Mouse (Mus musculus) CH12.LX (cell line): Measurements from ENCODE around the gene Zscan10. TPM values are rescaled to one million over a fixed set of nuclear protein-coding genes. Genes with fewer than 3 reads are reported as not detected.
A peak's percentile ranks its signal among the peaks of the same experiment; 100 is the strongest.

Experiments
- DNase-seq: peaks from one replicate; pipeline ENCODE4 v3.0.0-alpha.2; 2013; ENCODE audit errors: extremely low read depth
- H3K27ac ChIP-seq: 2 replicates; pipeline ENCODE4 v1.5.1; 2012; ENCODE audit warnings: low read depth, mild to moderate bottlenecking, control low read depth, moderate library complexity; ENCODE audit not compliant: insufficient read depth
- H3K27me3 ChIP-seq: replicated peaks from 2 replicates; pipeline ENCODE3; 2012; ENCODE audit warnings: inconsistent platforms
- H3K36me3 ChIP-seq, 2 experiments: replicated peaks in 1 of 2; 2 replicates each; pipeline versions ENCODE3 to v1.6.1; 2012; ENCODE audit warnings: inconsistent platforms in 1 of 2, low read length in 1 of 2, mild to moderate bottlenecking in 1 of 2, mixed read lengths in 1 of 2, moderate library complexity in 1 of 2; ENCODE audit not compliant: control insufficient read depth in 1 of 2, insufficient read depth in 1 of 2
- H3K4me1 ChIP-seq, 2 experiments: 2 replicates each; pipeline ENCODE4 v1.6.1; 2012; ENCODE audit warnings: inconsistent platforms in 1 of 2, moderate library complexity in 1 of 2; ENCODE audit not compliant: insufficient read depth in 2 of 2, control insufficient read depth in 1 of 2
- H3K4me2 ChIP-seq: 2 replicates; pipeline ENCODE4 v1.6.1; 2012; ENCODE audit warnings: low read depth, mild to moderate bottlenecking, control low read depth; ENCODE audit not compliant: poor library complexity, insufficient read depth, severe bottlenecking
- H3K4me3 ChIP-seq, 3 experiments: fragments of 150-350 bp in 1 of 3; sonication (generic) in 1 of 3; replicated peaks in 1 of 3; 2 replicates each; pipeline versions ENCODE3 to v1.5.1; 2011 to 2012; ENCODE audit warnings: low read depth in 2 of 3, low read length in 2 of 3, mild to moderate bottlenecking in 2 of 3, moderate library complexity in 2 of 3, control low read depth in 1 of 3, improper control_type of control experiment in 1 of 3, inconsistent platforms in 1 of 3, mixed read lengths in 1 of 3; ENCODE audit not compliant: poor library complexity in 1 of 3
- H3K79me2 ChIP-seq: replicated peaks from 2 replicates; pipeline ENCODE4 v1.6.1; 2012; ENCODE audit warnings: mild to moderate bottlenecking, moderate library complexity; ENCODE audit not compliant: control insufficient read depth, poor library complexity, insufficient read depth, severe bottlenecking; ENCODE audit errors: extremely low read depth
- H3K9ac ChIP-seq: 2 replicates; pipeline ENCODE4 v1.6.1; 2012; ENCODE audit warnings: low read depth, mild to moderate bottlenecking, control low read depth, moderate library complexity; ENCODE audit not compliant: insufficient read depth
- H3K9me3 ChIP-seq: replicated peaks from 2 replicates; pipeline ENCODE3; 2012; ENCODE audit warnings: low read length, inconsistent platforms, mixed read lengths
- CHD1 ChIP-seq: IDR thresholded peaks from 2 replicates; pipeline ENCODE4 v1.6.1; 2012; ENCODE audit warnings: low read depth, low read length, improper control_type of control experiment, inconsistent platforms
- E2F4 ChIP-seq: IDR thresholded peaks from 2 replicates; pipeline ENCODE4 v1.6.1; 2011; ENCODE audit warnings: low read depth, low read length, improper control_type of control experiment; ENCODE audit not compliant: insufficient replicate concordance
- ELF1 ChIP-seq: IDR thresholded peaks from 2 replicates; pipeline ENCODE4 v1.6.1; 2014; ENCODE audit warnings: low read depth, mild to moderate bottlenecking, inconsistent platforms, low read length, improper control_type of control experiment
- EP300 ChIP-seq: IDR thresholded peaks from 2 replicates; pipeline ENCODE4 v1.6.1; 2011; ENCODE audit warnings: low read length, improper control_type of control experiment
- GABPA ChIP-seq: IDR thresholded peaks from 2 replicates; pipeline ENCODE4 v1.6.1; 2012; ENCODE audit warnings: low read depth, low read length, improper control_type of control experiment, inconsistent platforms; ENCODE audit not compliant: insufficient replicate concordance
- HCFC1 ChIP-seq: IDR thresholded peaks from 2 replicates; pipeline ENCODE4 v1.6.1; 2012; ENCODE audit warnings: low read depth, mild to moderate bottlenecking, inconsistent platforms, low read length, improper control_type of control experiment
- JUND ChIP-seq: conservative IDR thresholded peaks from 2 replicates; pipeline ENCODE4 v1.6.1; 2011; ENCODE audit warnings: low read depth, low read length, improper control_type of control experiment
- KAT2A ChIP-seq: IDR thresholded peaks from 2 replicates; pipeline ENCODE4 v1.6.1; 2012; ENCODE audit warnings: low read length, improper control_type of control experiment, inconsistent platforms; ENCODE audit not compliant: insufficient replicate concordance
- MAFK ChIP-seq: IDR thresholded peaks from 2 replicates; pipeline ENCODE4 v1.6.1; 2011; ENCODE audit warnings: low read length, improper control_type of control experiment; ENCODE audit not compliant: insufficient replicate concordance
- MAX ChIP-seq: IDR thresholded peaks from 2 replicates; pipeline ENCODE4 v1.6.1; 2011; ENCODE audit warnings: low read length, improper control_type of control experiment
- MAZ ChIP-seq: IDR thresholded peaks from 2 replicates; pipeline ENCODE4 v1.6.1; 2012; ENCODE audit warnings: low read depth, mild to moderate bottlenecking, inconsistent platforms, low read length, improper control_type of control experiment, moderate library complexity
- MEF2A ChIP-seq: IDR thresholded peaks from 2 replicates; pipeline ENCODE4 v1.6.1; 2014; ENCODE audit warnings: low read depth, mild to moderate bottlenecking, inconsistent platforms, low read length, improper control_type of control experiment, borderline replicate concordance
- MXI1 ChIP-seq: IDR thresholded peaks from 2 replicates; pipeline ENCODE4 v1.6.1; 2011; ENCODE audit warnings: mild to moderate bottlenecking, low read depth, low read length, improper control_type of control experiment
- NRF1 ChIP-seq: IDR thresholded peaks from 2 replicates; pipeline ENCODE4 v1.6.1; 2014; ENCODE audit warnings: low read depth, mild to moderate bottlenecking, inconsistent platforms, low read length, improper control_type of control experiment, moderate library complexity
- PAX5 ChIP-seq: IDR thresholded peaks from 2 replicates; pipeline ENCODE4 v1.6.1; 2012; ENCODE audit warnings: low read length, inconsistent platforms, mixed read lengths
- POLR2AphosphoS2 ChIP-seq: IDR thresholded peaks from 2 replicates; pipeline ENCODE4 v1.6.1; 2011; ENCODE audit warnings: low read depth, low read length, improper control_type of control experiment
- SIN3A ChIP-seq: IDR thresholded peaks from 2 replicates; pipeline ENCODE4 v1.6.1; 2012; ENCODE audit warnings: low read length, improper control_type of control experiment, inconsistent platforms
- SMC3 ChIP-seq: IDR thresholded peaks from 2 replicates; pipeline ENCODE4 v1.6.1; 2011; ENCODE audit warnings: low read depth, low read length, improper control_type of control experiment
- TCF12 ChIP-seq: IDR thresholded peaks from 2 replicates; pipeline ENCODE4 v1.6.1; 2014; ENCODE audit warnings: low read depth, mild to moderate bottlenecking, inconsistent platforms, low read length, improper control_type of control experiment
- UBTF ChIP-seq: IDR thresholded peaks from 2 replicates; pipeline ENCODE4 v1.6.1; 2012; ENCODE audit warnings: low read depth, mild to moderate bottlenecking, inconsistent platforms, low read length, improper control_type of control experiment, moderate library complexity
- dilution Hi-C: fragments of 300-500 bp; cut with MboI; formaldehyde crosslinking; loops from 2 replicates; pipeline ENCODE4 v1.14.3; 2020; ENCODE audit warnings: low sequenced_read_pairs; ENCODE audit not compliant: extremely low pct_unique_long_range_greater_than_20kb, extremely low pct_ligation_motif_present
- in situ Hi-C: fragments of 300-500 bp; cut with MboI; formaldehyde crosslinking; loops from 3 replicates; pipeline ENCODE4 v1.14.3; 2019; ENCODE audit warnings: low sequenced_read_pairs, low pct_ligation_motif_present, low pct_unique_long_range_greater_than_20kb, mixed read lengths
- polyA plus RNA-seq: library from polyadenylated mRNA; unstranded; fragments of >175 nt; gene quantifications from 2 replicates; pipeline ENCODE4 v1.2.1, GENCODE M21; 2012; ENCODE audit warnings: low read depth; ENCODE audit not compliant: insufficient read length
- total RNA-seq, 2 experiments: library from RNA; depleted of rRNA; stranded (reverse); fragments of 300-350 nt in 1 of 2; fragments of >200 nt in 1 of 2; gene quantifications; 2 replicates each; pipeline ENCODE4 v1.2.3; 2012 to 2014

Zscan10 gene
- not detected in 2 replicates for total RNA-seq (2012; rRNA removed)
- not detected in 2 replicates for total RNA-seq (2014; rRNA removed)
- not detected in 2 replicates for polyA plus RNA-seq

- Histone ChIP-seq H3K9me3 (no peaks in the 10 kb centered on the region), H3K79me2 (no peaks in the 10 kb centered on the region), H3K9ac (peak within 1 kb of the TSS; percentile 71), H3K4me2 (peak within 1 kb of the TSS; percentile 72), H3K36me3 (no peaks in the 10 kb centered on the region), H3K4me3 (peak within 1 kb of the TSS; percentile 21 to 58 (median 56)), H3K27ac (no peak within 1 kb of the TSS), H3K4me1 (peaks cover 13 to 14% of the 10 kb centered on the region in 2 experiments), H3K27me3 (peaks cover 63% of the 10 kb centered on the region)
- DNase-seq = no peak
- dilution Hi-C loops (no loop called here), in situ Hi-C loops (loop anchor here (5.0 kb wide), 1 partner anchor 34 kb away; no protein-coding TSS in a partner anchor)
- no peak for TF ChIP-seq NRF1
- TF ChIP-seq E2F4 = no peak
- no peak for TF ChIP-seq SMC3
- TF ChIP-seq ELF1 = no peak
- no peak for TF ChIP-seq SIN3A
- no peak for TF ChIP-seq UBTF
- no peak for TF ChIP-seq GABPA
- TF ChIP-seq CHD1 = no peak
- no peak for TF ChIP-seq HCFC1
- no peak for TF ChIP-seq PAX5
- no peak for TF ChIP-seq MAFK
- no peak for TF ChIP-seq MAZ
Observed at GRCm38 (mm10) chr17:23600641-23601622, at the start of gene Zscan10. TSS of gene Zscan10 (plus strand) at chr17:23600856.

GRCm38 (mm10) chr17:23550856-23551255 lies 49.8 kb upstream of the Zscan10 start:
- H3K27ac ChIP-seq = peak overlapping the region; percentile 6; the same call in 1 of the 2 replicates
- peaks cover 0 to 20% of the 10 kb centered on the region in 2 experiments for H3K36me3 ChIP-seq
- no peaks in the 10 kb centered on the region for H3K9me3 ChIP-seq
- DNase-seq = no peak
- H3K79me2 ChIP-seq = no peaks in the 10 kb centered on the region
- no peaks in the 10 kb centered on the region for H3K27me3 ChIP-seq
- peak overlapping the region; percentile 72 for H3K9ac ChIP-seq
- H3K4me2 ChIP-seq = peak overlapping the region; percentile 58
- peaks cover 0 to 19% of the 10 kb centered on the region in 2 experiments; a peak in 3 of 4 replicates for H3K4me1 ChIP-seq
- peak overlapping the region; percentile 66 to 74 (median 71) for H3K4me3 ChIP-seq
- TF ChIP-seq MEF2A (no peak), TCF12 (0 out of 2 replicates have a peak, but pooled peaks have one; percentile 2), SIN3A (peak; percentile 67; the same call in 1 of the 2 replicates), KAT2A (no peak), JUND (no peak), MAX (no peak), MXI1 (peak; percentile 71), UBTF (0 out of 2 replicates have a peak, but pooled peaks have one; percentile 41), POLR2AphosphoS2 (no peak), PAX5 (no peak), EP300 (no peak), NRF1 (0 out of 2 replicates have a peak, but pooled peaks have one; percentile 9)
- TF ChIP-seq, all 38 proteins: peak for 5
- dilution Hi-C loops (no loop called here), in situ Hi-C loops (loop anchor here (10.0 kb wide), 1 partner anchor 366 kb away; no protein-coding TSS in a partner anchor)
